Mouse (Mus musculus) olfactory bulb, adult 2 months (tissue): ENCODE results near the gene Zfhx3. TPM values are rescaled to one million over a fixed set of nuclear protein-coding genes. Genes with fewer than 3 reads are reported as not detected.

Experiments
- H3K27ac ChIP-seq: fragments of 200-500 bp; 2 replicates; pipeline ENCODE4 v1.5.1; 2012; ENCODE audit warnings: low read depth, low read length; ENCODE audit not compliant: insufficient read depth
- H3K4me1 ChIP-seq: fragments of 200-500 bp; 2 replicates; pipeline ENCODE4 v1.6.1; 2012; ENCODE audit warnings: low read length; ENCODE audit not compliant: control insufficient read depth, insufficient read depth
- H3K4me3 ChIP-seq: fragments of 200-500 bp; 2 replicates; pipeline ENCODE4 v1.5.1; 2012; ENCODE audit warnings: mild to moderate bottlenecking, low read depth, low read length, moderate library complexity; ENCODE audit not compliant: insufficient read depth
- CTCF ChIP-seq: fragments of 200-500 bp; IDR thresholded peaks from 2 replicates; pipeline ENCODE4 v1.5.1; 2012; ENCODE audit warnings: low read depth, mild to moderate bottlenecking, low read length, moderate library complexity; ENCODE audit not compliant: insufficient read depth
- POLR2A ChIP-seq: fragments of 200-500 bp; IDR thresholded peaks from 2 replicates; pipeline ENCODE4 v1.6.1; 2012; ENCODE audit warnings: mild to moderate bottlenecking, low read depth, low read length, moderate library complexity; ENCODE audit not compliant: insufficient read depth
- WGBS: fragments of 180-500 bp; shearing (Covaris S2); methylation state at CpG from one replicate; pipeline ENCODE4 v1.1.7; 2018; 5-methylcytosine and 5-hydroxymethylcytosine counted together
- polyA plus RNA-seq: library from polyadenylated mRNA; stranded (reverse); fragments of >200 nt; gene quantifications from 2 replicates; pipeline ENCODE4 v1.2.4, GENCODE M21; 2012; ENCODE audit warnings: low replicate concordance; ENCODE audit not compliant: missing spikeins, insufficient read depth, insufficient read length

Gene Zfhx3
- polyA plus RNA-seq, 1 experiment = not detected

DNA sequence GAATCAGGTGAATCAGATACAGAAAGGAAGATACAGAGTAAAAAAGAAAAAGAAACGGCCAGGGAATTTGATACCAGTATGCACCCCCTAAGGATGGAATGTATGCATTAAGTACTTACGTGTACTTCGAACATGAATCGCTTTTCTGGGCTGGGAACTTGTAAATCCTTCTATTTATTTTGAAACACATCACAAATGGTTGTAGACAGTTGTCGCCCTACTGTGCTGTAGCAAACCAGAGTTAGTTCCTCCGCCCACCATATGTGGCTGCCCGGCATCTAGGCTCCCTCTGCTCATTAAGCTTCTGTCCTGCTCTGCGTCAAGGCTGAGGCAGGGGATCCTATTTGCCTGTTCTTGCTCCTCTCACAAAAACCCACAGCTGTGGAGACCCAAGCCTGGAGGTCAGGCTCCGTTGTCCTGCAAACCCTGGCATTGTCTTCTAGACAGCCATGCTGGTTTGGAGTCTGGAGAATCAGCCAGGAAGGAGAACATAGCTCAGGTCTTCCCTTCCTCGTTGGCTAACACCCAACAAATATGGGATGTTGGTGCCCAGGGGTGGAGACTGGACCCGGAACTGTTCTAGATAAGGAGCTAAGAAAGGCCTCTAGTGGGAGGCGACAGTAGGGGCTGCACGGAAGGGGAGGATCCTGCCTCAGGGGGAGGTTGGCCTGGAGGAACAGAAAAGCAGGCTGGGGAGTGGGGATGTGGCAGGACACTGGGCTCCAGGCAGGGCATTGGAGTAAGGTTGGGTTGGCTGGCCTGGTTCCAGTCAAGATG is 925.2 kb downstream of the Zfhx3 start:
- Histone ChIP-seq H3K4me3 (no peak overlapping the region), H3K4me1 (peaks cover 12% of the 10 kb centered on the region; the same call in 1 of the 2 replicates), H3K27ac (no peak overlapping the region)
- TF ChIP-seq CTCF (no peak), POLR2A (no peak)
- WGBS = 86% methylated on average over 13 of the region's 13 CpGs

DNA sequence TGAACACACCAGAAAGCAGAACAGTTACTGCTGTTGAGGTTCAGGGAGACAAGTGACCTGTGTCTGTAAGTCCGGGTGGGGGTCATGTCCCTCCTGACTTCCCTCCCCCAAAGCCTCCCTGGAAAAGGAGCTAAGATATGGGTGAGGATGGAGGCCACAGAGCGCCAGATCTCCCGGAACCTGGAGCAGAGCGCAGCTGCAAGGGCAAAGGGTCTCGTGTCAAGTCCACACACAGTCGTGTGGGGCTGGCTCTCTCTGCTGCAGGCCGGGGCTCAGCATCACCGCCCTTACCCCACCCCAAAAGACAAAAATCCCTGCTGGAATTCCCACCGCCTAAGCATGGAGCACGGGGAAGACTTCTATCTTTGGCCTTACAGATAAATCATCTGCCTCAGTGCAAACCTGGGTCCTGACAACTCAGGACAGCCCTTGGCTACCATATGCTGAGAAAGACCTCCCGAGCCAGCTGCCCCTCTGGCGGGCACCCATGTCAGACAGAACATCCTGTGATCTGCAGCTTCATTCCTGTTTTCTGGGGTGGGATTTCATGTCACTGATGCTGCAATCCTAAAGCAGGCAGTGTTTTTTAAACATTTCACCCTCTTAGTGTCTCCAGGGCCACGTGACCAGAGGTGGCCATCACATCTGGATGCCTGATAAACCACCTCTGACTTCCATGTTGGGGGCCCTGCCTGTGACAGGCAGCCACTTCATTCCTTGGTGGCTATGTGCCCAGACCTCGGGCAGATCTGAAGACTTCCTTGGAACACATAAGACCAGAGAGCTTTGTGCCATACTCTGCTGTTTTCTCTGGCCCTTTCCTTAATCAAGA is 926.0 kb downstream of the Zfhx3 start:
- peaks cover 7% of the 10 kb centered on the region; the same call in 1 of the 2 replicates for H3K4me1 ChIP-seq
- TF ChIP-seq CTCF (no peak), POLR2A (no peak)
- 85% methylated on average over 14 of the region's 14 CpGs for WGBS
- no peak overlapping the region for H3K4me3 ChIP-seq
- no peak overlapping the region for H3K27ac ChIP-seq

DNA sequence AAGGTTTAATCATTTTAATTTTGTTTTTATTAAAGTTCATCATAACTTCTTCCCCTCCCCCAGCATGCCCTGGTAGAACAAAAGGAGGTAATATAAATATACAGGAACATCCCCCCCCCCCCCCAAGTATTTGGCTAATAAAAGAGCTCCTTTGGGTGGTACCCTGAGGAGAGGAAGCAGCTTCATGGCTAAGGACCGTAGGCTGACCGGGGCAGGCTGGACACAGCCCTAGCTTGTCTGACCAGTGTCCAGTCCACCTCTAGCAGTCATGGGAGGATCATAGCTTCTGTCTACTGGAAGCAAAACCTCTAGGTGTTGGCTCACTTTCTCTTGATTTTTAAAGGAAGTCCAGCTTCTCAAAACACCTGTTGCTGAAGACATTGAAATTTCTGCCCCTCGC is 927.0 kb downstream of the Zfhx3 start:
- 97% methylated on average over 3 of the region's 3 CpGs for WGBS
- 0 out of 2 replicates have a peak, but pooled peaks cover 6% of the 10 kb centered on the region for H3K4me1 ChIP-seq
- no peak overlapping the region for H3K4me3 ChIP-seq
- H3K27ac ChIP-seq = no peak overlapping the region
- TF ChIP-seq CTCF (no peak), POLR2A (no peak)

DNA sequence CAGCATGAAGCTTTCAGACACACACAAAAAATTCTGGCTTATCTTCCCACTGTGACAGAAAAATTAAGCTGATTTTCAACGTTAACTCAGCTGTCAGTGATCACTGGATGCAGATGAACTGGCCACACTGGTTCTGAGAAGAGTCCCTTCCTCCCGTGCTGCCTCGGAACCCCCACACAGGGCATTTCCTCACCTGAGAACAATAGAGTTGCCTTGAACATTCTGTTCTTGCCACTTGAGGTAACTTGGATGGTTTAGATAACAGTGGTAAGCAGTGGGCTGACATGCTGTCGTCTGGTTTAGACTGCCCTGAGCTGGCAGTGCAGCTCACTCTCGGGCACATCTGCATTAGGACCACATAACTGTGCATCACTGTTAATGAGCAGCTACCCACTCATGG is 927.5 kb downstream of the Zfhx3 start:
- WGBS = 82% methylated on average over 5 of the region's 5 CpGs
- TF ChIP-seq POLR2A (no peak), CTCF (no peak)
- H3K4me1 ChIP-seq = 0 out of 2 replicates have a peak, but pooled peaks cover 6% of the 10 kb centered on the region
- no peak overlapping the region for H3K27ac ChIP-seq
- no peak overlapping the region for H3K4me3 ChIP-seq

DNA sequence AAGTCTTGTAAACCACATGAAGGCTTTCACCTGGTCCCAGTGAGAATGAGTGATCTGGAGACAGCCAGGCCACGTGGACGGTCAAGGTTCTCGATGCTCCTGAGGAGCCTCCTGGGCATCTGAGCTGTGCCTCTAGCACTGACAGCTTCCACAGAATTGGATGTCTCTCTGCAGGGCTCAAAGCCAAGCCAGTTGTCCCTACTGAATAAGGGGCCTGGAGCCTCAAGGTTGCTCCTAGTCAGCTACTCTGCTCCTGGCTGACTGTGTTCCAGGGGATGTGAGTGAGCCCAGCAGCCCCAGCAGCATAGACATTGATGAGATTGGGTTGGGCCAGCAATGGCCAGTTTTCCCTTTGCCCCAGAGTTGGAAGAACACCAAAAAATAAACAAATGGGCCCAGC is 927.9 kb downstream of the Zfhx3 start:
- Histone ChIP-seq H3K4me1 (0 out of 2 replicates have a peak, but pooled peaks cover 6% of the 10 kb centered on the region), H3K4me3 (no peak overlapping the region), H3K27ac (no peak overlapping the region)
- TF ChIP-seq CTCF (no peak), POLR2A (no peak)
- 94% methylated on average over 3 of the region's 3 CpGs for WGBS

DNA sequence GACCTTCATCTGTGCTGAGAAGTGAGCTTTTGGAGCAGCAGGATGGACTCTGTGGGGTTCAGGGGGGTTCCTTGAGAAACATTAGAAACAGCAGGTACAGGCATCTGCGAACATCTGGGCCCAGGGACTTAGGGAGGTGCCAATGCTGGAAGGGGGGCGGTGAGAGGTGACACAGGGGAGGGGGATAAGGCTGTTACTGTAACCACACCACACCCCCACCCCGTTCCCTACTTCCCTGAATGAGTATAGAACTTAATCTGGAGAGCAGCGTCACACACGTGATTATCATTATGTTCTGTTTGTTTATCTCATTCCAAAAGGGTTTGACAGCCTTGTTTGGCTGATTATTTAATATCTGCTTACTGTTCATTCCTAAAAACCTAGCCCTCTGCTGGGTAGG is 933.3 kb downstream of the Zfhx3 start:
- TF ChIP-seq POLR2A = no peak
- no peak for TF ChIP-seq CTCF
- H3K27ac ChIP-seq = no peak overlapping the region
- WGBS = 94% methylated on average over 5 of the region's 5 CpGs
- H3K4me3 ChIP-seq = no peak overlapping the region
- H3K4me1 ChIP-seq = no peaks in the 10 kb centered on the region

DNA sequence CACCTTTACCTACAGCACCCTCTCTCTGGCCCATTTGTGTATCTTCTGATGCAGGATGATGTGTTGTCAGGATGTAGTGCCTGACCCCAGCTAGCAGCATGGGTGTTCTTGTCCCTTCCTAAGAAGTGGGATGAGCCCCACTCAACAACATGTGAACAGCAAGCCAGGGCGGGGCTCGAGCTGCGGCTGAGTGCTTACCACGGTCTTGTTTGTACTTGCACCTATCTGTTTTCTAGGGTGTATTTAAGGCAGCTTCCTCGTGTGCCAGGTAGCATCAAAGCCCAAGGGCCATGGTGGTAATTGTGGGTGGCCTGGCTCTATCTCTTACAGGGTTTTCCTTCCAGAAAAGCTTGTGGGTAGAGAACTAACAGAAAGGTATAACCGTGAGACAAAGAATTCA is 937.7 kb downstream of the Zfhx3 start:
- no peak overlapping the region for H3K4me3 ChIP-seq
- no peak for TF ChIP-seq POLR2A
- TF ChIP-seq CTCF = no peak
- WGBS = 96% methylated on average over 6 of the region's 6 CpGs
- H3K4me1 ChIP-seq = 0 out of 2 replicates have a peak, but pooled peaks cover 3% of the 10 kb centered on the region
- no peak overlapping the region for H3K27ac ChIP-seq

DNA sequence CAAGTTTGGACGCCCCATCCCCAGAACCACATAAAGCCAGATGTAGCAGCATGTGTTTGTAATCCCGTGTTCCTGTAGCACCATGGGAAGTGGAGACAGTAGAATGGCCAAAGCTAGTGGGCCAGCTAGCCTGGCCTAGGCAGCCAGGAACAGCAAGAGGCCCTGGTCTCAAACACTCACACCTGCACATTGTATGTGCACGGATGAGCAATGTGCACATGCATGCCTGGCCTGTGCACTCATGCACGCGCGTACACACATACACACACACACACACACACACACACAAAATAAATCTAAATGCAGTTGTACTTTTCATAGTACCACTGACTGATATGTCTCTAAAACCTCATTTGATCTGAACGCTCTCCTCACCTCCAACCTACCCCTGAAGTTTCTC is 938.9 kb downstream of the Zfhx3 start:
- WGBS = 99% methylated on average over 7 of the region's 7 CpGs
- TF ChIP-seq POLR2A (no peak), CTCF (no peak)
- H3K4me3 ChIP-seq = no peak overlapping the region
- 0 out of 2 replicates have a peak, but pooled peaks cover 8% of the 10 kb centered on the region for H3K4me1 ChIP-seq
- H3K27ac ChIP-seq = no peak overlapping the region

DNA sequence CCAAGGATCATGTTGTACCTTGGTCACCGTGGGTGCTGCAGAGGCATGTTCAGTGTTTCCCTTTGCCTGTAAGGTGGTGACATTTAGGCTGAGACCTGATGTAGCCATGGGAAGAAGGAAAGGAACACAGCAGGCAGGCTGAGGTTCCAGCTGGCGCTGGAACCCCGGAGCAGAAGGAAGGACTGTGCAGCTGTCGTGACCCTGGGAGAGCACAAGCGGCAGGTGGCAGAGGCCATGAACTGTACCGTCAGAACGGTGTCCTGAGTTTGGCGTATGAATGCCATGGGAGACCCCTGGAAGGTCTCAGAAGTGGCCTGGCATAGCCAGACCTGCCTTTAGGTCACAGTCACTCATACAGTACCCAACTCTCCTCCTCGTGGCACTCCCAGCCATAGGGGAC is 939.6 kb downstream of the Zfhx3 start:
- Histone ChIP-seq H3K4me3 (no peak overlapping the region), H3K27ac (no peak overlapping the region), H3K4me1 (peaks cover 8% of the 10 kb centered on the region; the same call in 1 of the 2 replicates)
- TF ChIP-seq POLR2A (no peak), CTCF (no peak)
- WGBS = 90% methylated on average over 9 of the region's 9 CpGs
